Comparison of ENCODE assay signal across 8 mouse cellular contexts in the genomic region with DNA sequence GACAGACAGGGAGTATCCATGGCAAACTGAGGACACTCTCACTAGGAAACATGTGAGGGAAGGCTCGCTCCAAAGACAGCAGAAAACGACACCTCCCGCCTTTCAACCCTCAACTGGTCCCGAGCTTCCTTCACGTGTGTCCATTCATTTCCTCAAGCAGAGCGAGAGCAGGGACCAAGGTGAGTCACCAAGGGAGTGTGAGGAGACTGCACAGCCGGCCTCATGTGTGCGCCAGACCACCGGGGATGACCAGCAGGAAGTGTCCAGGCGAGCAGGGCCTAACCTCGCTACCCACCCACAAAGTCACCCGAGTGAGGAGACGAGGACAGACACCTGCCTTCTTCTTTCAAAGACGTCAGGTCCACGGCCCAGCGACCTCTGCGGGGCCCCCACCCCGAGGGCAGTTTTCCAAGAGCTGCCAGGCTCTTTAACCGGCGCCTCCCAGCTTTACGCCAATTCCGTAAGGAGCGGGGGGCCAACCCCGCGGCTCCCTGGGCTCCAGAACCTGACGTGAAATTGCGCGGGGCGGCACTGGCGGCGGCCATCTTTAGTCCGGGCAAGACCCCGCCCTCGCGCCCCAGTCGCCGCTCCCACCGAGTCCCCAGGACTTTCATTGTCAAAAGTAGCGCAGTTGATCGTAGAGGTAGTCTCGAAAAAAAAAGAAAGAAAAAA. TPM values are rescaled to one million over a fixed set of nuclear protein-coding genes. Genes with fewer than 3 reads are reported as not detected.
DNase-seq lines count a peak whose midpoint lies in the region; ATAC-seq and TF ChIP-seq lines count a peak whose summit lies in the region.

No protein-coding gene starts in this region.

- H3K9ac ChIP-seq in heart, embryonic 14.5 days (ENCODE audit: low read length) = peak overlapping the region; percentile 100
- peak overlapping the region; percentile 73 for H3K9ac ChIP-seq in kidney, postnatal 0 days (ENCODE audit: low read depth, low read length)
- H3K9ac ChIP-seq in liver, embryonic 12.5 days = peak overlapping the region; percentile 96

- no peaks in the 10 kb centered on the region for H3K36me3 ChIP-seq in erythroblast, embryonic 14.5 days (ENCODE audit: control insufficient read depth)
- H3K36me3 ChIP-seq in heart, embryonic 14.5 days (ENCODE audit: control insufficient read depth, insufficient read depth, low read length) = no peaks in the 10 kb centered on the region
- H3K36me3 ChIP-seq in kidney, postnatal 0 days (ENCODE audit: insufficient read depth, low read length) = no peaks in the 10 kb centered on the region
- no peaks in the 10 kb centered on the region; the same call in 1 of the 2 replicates for H3K36me3 ChIP-seq in liver, embryonic 12.5 days
- no peaks in the 10 kb centered on the region for H3K36me3 ChIP-seq in myocyte (ENCODE audit: control insufficient read depth, insufficient read depth)

- H3K4me1 ChIP-seq in brown adipose tissue, adult 24 weeks (ENCODE audit: control insufficient read depth, insufficient read depth, insufficient read length, low read length) = no peaks in the 10 kb centered on the region
- peaks cover 37% of the 10 kb centered on the region for H3K4me1 ChIP-seq in erythroblast, embryonic 14.5 days (ENCODE audit: control insufficient read depth)
- peaks cover 0 to 22% of the 10 kb centered on the region in 2 experiments; a peak in 2 of 4 replicates for H3K4me1 ChIP-seq in heart, embryonic 14.5 days (ENCODE audit: control insufficient read depth in 2 of 2, insufficient read depth in 2 of 2, low read length in 2 of 2)
- H3K4me1 ChIP-seq in kidney, postnatal 0 days (replicated peaks; ENCODE audit: insufficient read depth, low read length) = no peaks in the 10 kb centered on the region
- peaks cover 26% of the 10 kb centered on the region for H3K4me1 ChIP-seq in liver, embryonic 12.5 days

- peak overlapping the region; percentile 91 for H3ac ChIP-seq in myocyte (ENCODE audit: control insufficient read depth, insufficient read length)

- peak; percentile 80 for ATAC-seq in heart, embryonic 14.5 days (ENCODE audit: insufficient number of reproducible peaks, insufficient read depth, low FRiP score, low read depth)
- ATAC-seq in kidney, postnatal 0 days (replicated peaks; ENCODE audit: low FRiP score, low read depth) = peak; percentile 90
- ATAC-seq in liver, embryonic 12.5 days = peak; percentile 78

- peak overlapping the region; percentile 96 for H3K4me3 ChIP-seq in brown adipose tissue, adult 24 weeks (ENCODE audit: insufficient read depth, low read depth, low read length)
- H3K4me3 ChIP-seq in erythroblast, embryonic 14.5 days (replicated peaks) = peak overlapping the region; percentile 91
- peak overlapping the region; percentile 99 to 100 for H3K4me3 ChIP-seq in heart, embryonic 14.5 days (ENCODE audit: control insufficient read depth in 1 of 2, insufficient read depth in 1 of 2, low read depth in 1 of 2, low read length in 2 of 2)
- peak overlapping the region; percentile 89 for H3K4me3 ChIP-seq in kidney, postnatal 0 days (replicated peaks; ENCODE audit: low read depth, low read length)
- peak overlapping the region; percentile 91 for H3K4me3 ChIP-seq in liver, embryonic 12.5 days
- H3K4me3 ChIP-seq in myocyte = peak overlapping the region; percentile 85

- H3K4me2 ChIP-seq in heart, embryonic 14.5 days (ENCODE audit: low read length) = peak overlapping the region; percentile 85
- peak overlapping the region; percentile 80 for H3K4me2 ChIP-seq in kidney, postnatal 0 days (ENCODE audit: low read length)
- H3K4me2 ChIP-seq in liver, embryonic 12.5 days = peak overlapping the region; percentile 82
- peak overlapping the region; percentile 75 for H3K4me2 ChIP-seq in myocyte (ENCODE audit: low read depth)

- DNase-seq in ES-CJ7 (ENCODE audit: low read depth, low spot score) = peak; percentile 86
- DNase-seq in kidney, postnatal 0 days (ENCODE audit: low spot score) = peak; percentile 92
- peak; percentile 90 for DNase-seq in testis, postnatal 10 days (ENCODE audit: low spot score)

- H3K9me3 ChIP-seq in erythroblast, embryonic 14.5 days (ENCODE audit: control insufficient read depth, low read length) = no peaks in the 10 kb centered on the region
- no peaks in the 10 kb centered on the region for H3K9me3 ChIP-seq in heart, embryonic 14.5 days (ENCODE audit: control insufficient read depth, low read length)
- no peaks in the 10 kb centered on the region for H3K9me3 ChIP-seq in kidney, postnatal 0 days (replicated peaks; ENCODE audit: low read length)
- H3K9me3 ChIP-seq in liver, embryonic 12.5 days (replicated peaks) = no peaks in the 10 kb centered on the region

- no peak for TF ChIP-seq CTCF in kidney, postnatal 0 days (IDR thresholded peaks at IDR 0.05; ENCODE audit: low read depth)

- H3K79me2 ChIP-seq in myocyte (ENCODE audit: control insufficient read depth, insufficient read depth) = peaks cover 48% of the 10 kb centered on the region

- H3K27me3 ChIP-seq in erythroblast, embryonic 14.5 days (ENCODE audit: control insufficient read depth) = no peaks in the 10 kb centered on the region
- no peaks in the 10 kb centered on the region for H3K27me3 ChIP-seq in heart, embryonic 14.5 days (ENCODE audit: control insufficient read depth, insufficient read depth, low read length)
- no peaks in the 10 kb centered on the region for H3K27me3 ChIP-seq in kidney, postnatal 0 days (ENCODE audit: insufficient read depth, low read length)
- H3K27me3 ChIP-seq in liver, embryonic 12.5 days (replicated peaks) = no peaks in the 10 kb centered on the region
- no peaks in the 10 kb centered on the region for H3K27me3 ChIP-seq in myocyte (ENCODE audit: control insufficient read depth, insufficient read depth, insufficient read length)

- H3K27ac ChIP-seq in brown adipose tissue, adult 24 weeks (replicated peaks; ENCODE audit: low read depth, low read length) = peak overlapping the region; percentile 98
- H3K27ac ChIP-seq in heart, embryonic 14.5 days (replicated peaks in 1 of 2; ENCODE audit: control insufficient read depth in 1 of 2, insufficient read depth in 1 of 2, low read depth in 2 of 2, low read length in 2 of 2) = peak overlapping the region; percentile 97 to 99
- peak overlapping the region; percentile 99 for H3K27ac ChIP-seq in kidney, postnatal 0 days
- peak overlapping the region; percentile 99 for H3K27ac ChIP-seq in liver, embryonic 12.5 days

- TF ChIP-seq POLR2A in myocyte (IDR thresholded peaks at IDR 0.05; ENCODE audit: insufficient read length, low read depth) = peak; percentile 69

- under 1% methylated on average over 41 of the region's 41 CpGs for WGBS in heart, embryonic 14.5 days
- under 1% methylated on average over 41 of the region's 41 CpGs for WGBS in kidney, postnatal 0 days
- under 1% methylated on average over 41 of the region's 41 CpGs for WGBS in liver, embryonic 12.5 days (ENCODE audit: insufficient replicate concordance)

TF ChIP-seq in myocyte, 11 proteins besides CTCF, POLR2A, EP300 and RAD21:
- TF ChIP-seq TCF3 (IDR thresholded peaks at IDR 0.05; ENCODE audit: insufficient read length, low read depth) (no peak), MYOD1 (IDR thresholded peaks at IDR 0.05; ENCODE audit: control insufficient read depth in 1 of 3, insufficient read length in 2 of 3, low read depth in 2 of 3) (peak in 2 of 3 experiments; percentile 42 to 55), MYOG (IDR thresholded peaks at IDR 0.05; ENCODE audit: control insufficient read depth in 1 of 3, insufficient read depth in 1 of 3, insufficient read length in 2 of 3, low read depth in 2 of 3) (peak in 2 of 3 experiments; percentile 9 to 50)
TF ChIP-seq in myocyte: peak in this region for 2.

RNA-seq across cellular contexts. Expression of gene Sept7, which starts 0.5 kb away (rescaled TPM):
- 109 and 112 TPM in 2 replicates for polyA plus RNA-seq in brown adipose tissue, adult 24 weeks (2012; ENCODE audit: insufficient read depth, insufficient read length, missing spikeins)
- polyA plus RNA-seq in erythroblast, embryonic 14.5 days (2012) = 0.74 and 1.5 TPM in 2 replicates
- 265 and 268 TPM in 2 replicates for polyA plus RNA-seq in heart, embryonic 14.5 days (2014; fragmentation: Nextera tagmentation; extraction: Ambion mirVana)
- polyA plus RNA-seq in kidney, postnatal 0 days (2015; fragmentation: Nextera tagmentation; extraction: Ambion mirVana) = 262 and 278 TPM in 2 replicates
- 137 TPM in 2 replicates for polyA plus RNA-seq in liver, embryonic 12.5 days (2016; fragmentation: Nextera tagmentation; extraction: Ambion mirVana)
- polyA plus RNA-seq in myocyte (2012; fragmentation: generic; extraction: Trizol) = 43.8 TPM

Comparison
In these comparisons a context has a peak if more than half of its experiments do, and no peak if none do; other contexts are left out.
1. Peak in every context shown above with its lines: DNase-seq, ATAC-seq, H3K4me3 ChIP-seq and H3K27ac ChIP-seq.
2. RNA of gene Sept7, which starts 0.5 kb away (polyA plus RNA-seq): 265 to 268 TPM in heart, embryonic 14.5 days, 262 to 278 TPM in kidney, postnatal 0 days, 137 TPM in liver, embryonic 12.5 days, 109 to 112 TPM in brown adipose tissue, adult 24 weeks and 43.8 TPM in myocyte (single experiment); 0.74 to 1.5 TPM in erythroblast, embryonic 14.5 days; every median in the first group is over 10 times any median in the second.